In genomic region chr13:44535441-44535840, GRCm38 (mm10) we compare ENCODE assay signal across 10 mouse cellular contexts.
DNase-seq lines count a peak whose midpoint lies in the region; ATAC-seq and TF ChIP-seq lines count a peak whose summit lies in the region.
"Had no signal": no experiment of that assay in that cellular context is flagged by ENCODE, and none has a peak within 500 bp of the region (broad histone marks: within the 10 kb centered on the region; RNA-seq: fewer than 3 reads in every experiment).

No protein-coding gene starts in this region.

- WGBS in lung, embryonic 16.5 days = 55% methylated on average over 18 of the region's 18 CpGs
- WGBS in lung, adult 2 months = 49% methylated on average over 18 of the region's 18 CpGs
- WGBS in embryonic facial prominence, embryonic 14.5 days = 49% methylated on average over 18 of the region's 18 CpGs
- WGBS in intestine, embryonic 15.5 days = 78% methylated on average over 18 of the region's 18 CpGs

- no peak for TF ChIP-seq POLR2A in lung, adult 2 months (IDR thresholded peaks at IDR 0.05; ENCODE audit: borderline replicate concordance, extremely low read depth, low read depth, low read length)

- peak overlapping the region; percentile 23; the same call in 1 of the 2 replicates for H3K4me2 ChIP-seq in lung, embryonic 16.5 days (ENCODE audit: low read depth, low read length)
- no peak overlapping the region; the same call in 1 of the 2 replicates for H3K4me2 ChIP-seq in embryonic facial prominence, embryonic 14.5 days (ENCODE audit: low read depth, low read length)
- H3K4me2 ChIP-seq in intestine, embryonic 15.5 days (replicated peaks) = no peak overlapping the region

- no peak for TF ChIP-seq CTCF in lung, adult 2 months (IDR thresholded peaks at IDR 0.05; ENCODE audit: insufficient read depth, low read length)

- 0 out of 2 replicates have a peak, but pooled peaks have one; percentile 15 for ATAC-seq in lung, embryonic 16.5 days (ENCODE audit: low read depth)
- ATAC-seq in embryonic facial prominence, embryonic 14.5 days (ENCODE audit: low read depth) = 0 out of 2 replicates have a peak, but pooled peaks have one; percentile 26
- peak; percentile 54 for ATAC-seq in megakaryocyte progenitor cell, adult 5-6 weeks (replicated peaks; ENCODE audit: poor library complexity)
- ATAC-seq in intestine, embryonic 15.5 days = no peak

- no peaks in the 10 kb centered on the region for H3K36me3 ChIP-seq in lung, embryonic 16.5 days (ENCODE audit: control insufficient read depth, insufficient read depth, low read length)
- no peaks in the 10 kb centered on the region for H3K36me3 ChIP-seq in embryonic facial prominence, embryonic 14.5 days (ENCODE audit: control insufficient read depth, insufficient read depth, low read length)
- H3K36me3 ChIP-seq in intestine, embryonic 15.5 days = no peaks in the 10 kb centered on the region

- no peaks in the 10 kb centered on the region for H3K27me3 ChIP-seq in lung, embryonic 16.5 days (ENCODE audit: control insufficient read depth, insufficient read depth, low read depth, low read length)
- H3K27me3 ChIP-seq in embryonic facial prominence, embryonic 14.5 days (replicated peaks; ENCODE audit: control insufficient read depth, insufficient read depth, low read length) = no peaks in the 10 kb centered on the region
- no peaks in the 10 kb centered on the region for H3K27me3 ChIP-seq in intestine, embryonic 15.5 days (replicated peaks)

- no peak overlapping the region for H3K9ac ChIP-seq in lung, embryonic 16.5 days (ENCODE audit: low read length)
- H3K9ac ChIP-seq in embryonic facial prominence, embryonic 14.5 days (ENCODE audit: low read depth, low read length) = peak overlapping the region; percentile 14; the same call in 1 of the 2 replicates
- H3K9ac ChIP-seq in intestine, embryonic 15.5 days = no peak overlapping the region

- no peaks in the 10 kb centered on the region for H3K4me1 ChIP-seq in lung, embryonic 16.5 days (replicated peaks; ENCODE audit: control insufficient read depth, insufficient read depth, low read length)
- no peaks in the 10 kb centered on the region for H3K4me1 ChIP-seq in lung, adult 2 months (ENCODE audit: control insufficient read depth, insufficient read depth, low read length)
- peaks cover 10% of the 10 kb centered on the region; the same call in 1 of the 2 replicates for H3K4me1 ChIP-seq in embryonic facial prominence, embryonic 14.5 days (ENCODE audit: control insufficient read depth, insufficient read depth, low read length)
- H3K4me1 ChIP-seq in intestine, embryonic 15.5 days (replicated peaks) = no peaks in the 10 kb centered on the region

- H3K4me3 ChIP-seq in lung, embryonic 16.5 days (ENCODE audit: low read length) = no peak overlapping the region
- no peak overlapping the region for H3K4me3 ChIP-seq in lung, adult 2 months (replicated peaks; ENCODE audit: extremely low read depth, low read depth, low read length)
- H3K4me3 ChIP-seq in embryonic facial prominence, embryonic 14.5 days (ENCODE audit: low read depth, low read length) = no peak overlapping the region
- no peak overlapping the region for H3K4me3 ChIP-seq in intestine, embryonic 15.5 days (replicated peaks)

- H3K9me3 ChIP-seq in lung, embryonic 16.5 days (ENCODE audit: control insufficient read depth, low read length) = no peaks in the 10 kb centered on the region
- no peaks in the 10 kb centered on the region for H3K9me3 ChIP-seq in embryonic facial prominence, embryonic 14.5 days (ENCODE audit: control insufficient read depth, low read length)
- no peaks in the 10 kb centered on the region for H3K9me3 ChIP-seq in intestine, embryonic 15.5 days

- no peak for DNase-seq in lung, adult 2 months
- DNase-seq in embryonic facial prominence, embryonic 14.5 days (ENCODE audit: low spot score) = peak; percentile 65
- DNase-seq in thymus, postnatal 36 days = peak; percentile 79 to 90
- DNase-seq in layer of hippocampus, postnatal 14 days (ENCODE audit: low spot score in 2 of 2) = no peak
- DNase-seq: cerebellum, adult 18-20 months; kidney, postnatal 25 days; right cerebral cortex, postnatal 4 days had no signal

- no peak overlapping the region for H3K27ac ChIP-seq in lung, embryonic 16.5 days (ENCODE audit: low read length)
- H3K27ac ChIP-seq in embryonic facial prominence, embryonic 14.5 days (replicated peaks; ENCODE audit: low read depth, low read length) = peak overlapping the region; percentile 52; the same call in 1 of the 2 replicates
- no peak overlapping the region for H3K27ac ChIP-seq in intestine, embryonic 15.5 days

Comparison
In these comparisons a context has a peak if more than half of its experiments do, and no peak if none do; other contexts are left out.
1. DNase-seq: peak in embryonic facial prominence, embryonic 14.5 days (single experiment) and thymus, postnatal 36 days (2 of 2); none in lung, adult 2 months (single experiment) and layer of hippocampus, postnatal 14 days (0 of 2).